Mouse (Mus musculus): ENCODE data around the gene E130114P18Rik. TPM values are rescaled to one million over a fixed set of nuclear protein-coding genes. Genes with fewer than 3 reads are reported as not detected.
A peak's percentile ranks its signal among the peaks of the same experiment; 100 is the strongest.

E130114P18Rik gene
- polyA plus RNA-seq, 1 experiment from 2014 or later: 0.08 TPM

GRCm38 (mm10) chr4:97752276-97753010 is 25.4 kb downstream of the E130114P18Rik start:
- H3K27ac ChIP-seq (ENCODE audit: low read length): peak overlapping the region; percentile 83
- 30% methylated on average over 5 of the region's 5 CpGs for WGBS (ENCODE audit: insufficient replicate concordance)
- peak overlapping the region; percentile 74 for H3K4me2 ChIP-seq (ENCODE audit: low read depth, low read length)
- H3K4me3 ChIP-seq (ENCODE audit: low read depth, low read length): peak overlapping the region; percentile 66
- H3K36me3 ChIP-seq (ENCODE audit: control insufficient read depth, insufficient read depth): no peaks in the 10 kb centered on the region
- peak overlapping the region; percentile 66 for H3K9ac ChIP-seq (ENCODE audit: low read depth, low read length)
- ATAC-seq (ENCODE audit: low read depth): no peak
- H3K9me3 ChIP-seq (replicated peaks; ENCODE audit: control insufficient read depth, low read length): no peaks in the 10 kb centered on the region
- peaks cover 26% of the 10 kb centered on the region for H3K27me3 ChIP-seq (ENCODE audit: control insufficient read depth, insufficient read depth, low read depth, low read length)
- peaks cover 6% of the 10 kb centered on the region for H3K4me1 ChIP-seq (ENCODE audit: control insufficient read depth, low read depth, low read length)

GRCm38 (mm10) chr4:97751483-97752251 is 26.2 kb downstream of the E130114P18Rik start:
- ATAC-seq (ENCODE audit: low read depth): peak; percentile 76
- H3K4me2 ChIP-seq (ENCODE audit: low read depth, low read length): peak overlapping the region; percentile 74
- under 1% methylated on average over 40 of the region's 40 CpGs for WGBS (ENCODE audit: insufficient replicate concordance)
- peak overlapping the region; percentile 66 for H3K9ac ChIP-seq (ENCODE audit: low read depth, low read length)
- H3K36me3 ChIP-seq (ENCODE audit: control insufficient read depth, insufficient read depth): no peaks in the 10 kb centered on the region
- peaks cover 20% of the 10 kb centered on the region for H3K27me3 ChIP-seq (ENCODE audit: control insufficient read depth, insufficient read depth, low read depth, low read length)
- peak overlapping the region; percentile 66 for H3K4me3 ChIP-seq (ENCODE audit: low read depth, low read length)
- H3K27ac ChIP-seq (ENCODE audit: low read length): peak overlapping the region; percentile 83
- H3K9me3 ChIP-seq (replicated peaks; ENCODE audit: control insufficient read depth, low read length): no peaks in the 10 kb centered on the region
- peaks cover 6% of the 10 kb centered on the region for H3K4me1 ChIP-seq (ENCODE audit: control insufficient read depth, low read depth, low read length)

- under 1% methylated on average over 20 of the region's 20 CpGs for WGBS (ENCODE audit: insufficient replicate concordance)
- peak overlapping the region; percentile 66 for H3K9ac ChIP-seq (ENCODE audit: low read depth, low read length)
- peak overlapping the region; percentile 66 for H3K4me3 ChIP-seq (ENCODE audit: low read depth, low read length)
- H3K9me3 ChIP-seq (replicated peaks; ENCODE audit: control insufficient read depth, low read length): no peaks in the 10 kb centered on the region
- peak overlapping the region; percentile 83 for H3K27ac ChIP-seq (ENCODE audit: low read length)
- peaks cover 6% of the 10 kb centered on the region for H3K4me1 ChIP-seq (ENCODE audit: control insufficient read depth, low read depth, low read length)
- H3K4me2 ChIP-seq (ENCODE audit: low read depth, low read length): peak overlapping the region; percentile 74
- peaks cover 18% of the 10 kb centered on the region for H3K27me3 ChIP-seq (ENCODE audit: control insufficient read depth, insufficient read depth, low read depth, low read length)
- no peaks in the 10 kb centered on the region for H3K36me3 ChIP-seq (ENCODE audit: control insufficient read depth, insufficient read depth)
- peak; percentile 75 for ATAC-seq (ENCODE audit: low read depth)
Observed at GRCm38 (mm10) chr4:97751030-97751482, 26.8 kb downstream of the E130114P18Rik start.

- Histone ChIP-seq H3K9ac (ENCODE audit: low read depth, low read length) (no peak overlapping the region), H3K27ac (ENCODE audit: low read length) (no peak overlapping the region), H3K36me3 (ENCODE audit: control insufficient read depth, insufficient read depth) (no peaks in the 10 kb centered on the region), H3K4me2 (ENCODE audit: low read depth, low read length) (no peak overlapping the region), H3K4me3 (ENCODE audit: low read depth, low read length) (no peak overlapping the region), H3K27me3 (ENCODE audit: control insufficient read depth, insufficient read depth, low read depth, low read length) (peaks cover 18% of the 10 kb centered on the region), H3K4me1 (ENCODE audit: control insufficient read depth, low read depth, low read length) (peaks cover 6% of the 10 kb centered on the region), H3K9me3 (replicated peaks; ENCODE audit: control insufficient read depth, low read length) (no peaks in the 10 kb centered on the region)
- no peak for ATAC-seq (ENCODE audit: low read depth)
- 24% methylated on average over 4 of the region's 4 CpGs for WGBS (ENCODE audit: insufficient replicate concordance)
Observed at GRCm38 (mm10) chr4:97750401-97750800, 27.5 kb downstream of the E130114P18Rik start.

GRCm38 (mm10) chr4:97746106-97746900 is 31.6 kb downstream of the E130114P18Rik start:
- 7% methylated on average over 19 of the region's 19 CpGs for WGBS (ENCODE audit: insufficient replicate concordance)
- Histone ChIP-seq H3K4me2 (ENCODE audit: low read depth, low read length) (peak overlapping the region; percentile 72), H3K27me3 (ENCODE audit: control insufficient read depth, insufficient read depth, low read depth, low read length) (peaks cover 9% of the 10 kb centered on the region), H3K9me3 (replicated peaks; ENCODE audit: control insufficient read depth, low read length) (no peaks in the 10 kb centered on the region), H3K27ac (ENCODE audit: low read length) (no peak overlapping the region), H3K36me3 (ENCODE audit: control insufficient read depth, insufficient read depth) (no peaks in the 10 kb centered on the region), H3K4me1 (ENCODE audit: control insufficient read depth, low read depth, low read length) (no peaks in the 10 kb centered on the region; the same call in 1 of the 2 replicates), H3K4me3 (ENCODE audit: low read depth, low read length) (peak overlapping the region; percentile 54), H3K9ac (ENCODE audit: low read depth, low read length) (no peak overlapping the region; the same call in 1 of the 2 replicates)
- ATAC-seq (ENCODE audit: low read depth): 0 out of 2 replicates have a peak, but pooled peaks have one; percentile 2

- H3K9me3 ChIP-seq (replicated peaks; ENCODE audit: control insufficient read depth, low read length): no peaks in the 10 kb centered on the region
- H3K4me3 ChIP-seq (ENCODE audit: low read depth, low read length): peak overlapping the region; percentile 54
- peak; percentile 32; the same call in 1 of the 2 replicates for ATAC-seq (ENCODE audit: low read depth)
- H3K27me3 ChIP-seq (ENCODE audit: control insufficient read depth, insufficient read depth, low read depth, low read length): peaks cover 9% of the 10 kb centered on the region
- no peak overlapping the region; the same call in 1 of the 2 replicates for H3K9ac ChIP-seq (ENCODE audit: low read depth, low read length)
- WGBS (ENCODE audit: insufficient replicate concordance): 8% methylated on average over 32 of the region's 32 CpGs
- no peak overlapping the region for H3K27ac ChIP-seq (ENCODE audit: low read length)
- H3K4me1 ChIP-seq (ENCODE audit: control insufficient read depth, low read depth, low read length): no peaks in the 10 kb centered on the region; the same call in 1 of the 2 replicates
- H3K4me2 ChIP-seq (ENCODE audit: low read depth, low read length): peak overlapping the region; percentile 72
- no peaks in the 10 kb centered on the region for H3K36me3 ChIP-seq (ENCODE audit: control insufficient read depth, insufficient read depth)
Observed at GRCm38 (mm10) chr4:97745296-97746105, 32.4 kb downstream of the E130114P18Rik start.

GRCm38 (mm10) chr4:97743932-97744331 is 33.9 kb downstream of the E130114P18Rik start:
- Histone ChIP-seq H3K9me3 (replicated peaks; ENCODE audit: control insufficient read depth, low read length) (no peaks in the 10 kb centered on the region), H3K4me1 (ENCODE audit: control insufficient read depth, low read depth, low read length) (no peaks in the 10 kb centered on the region; the same call in 1 of the 2 replicates), H3K4me2 (ENCODE audit: low read depth, low read length) (no peak overlapping the region), H3K27me3 (ENCODE audit: control insufficient read depth, insufficient read depth, low read depth, low read length) (peaks cover 9% of the 10 kb centered on the region), H3K9ac (ENCODE audit: low read depth, low read length) (no peak overlapping the region), H3K4me3 (ENCODE audit: low read depth, low read length) (no peak overlapping the region), H3K27ac (ENCODE audit: low read length) (no peak overlapping the region), H3K36me3 (ENCODE audit: control insufficient read depth, insufficient read depth) (no peaks in the 10 kb centered on the region)
- 49% methylated on average over 5 of the region's 5 CpGs for WGBS (ENCODE audit: insufficient replicate concordance)
- no peak for ATAC-seq (ENCODE audit: low read depth)

GRCm38 (mm10) chr4:97733392-97733791 is 44.5 kb downstream of the E130114P18Rik start:
- H3K9ac ChIP-seq (ENCODE audit: low read depth, low read length): no peak overlapping the region
- no peaks in the 10 kb centered on the region for H3K9me3 ChIP-seq (replicated peaks; ENCODE audit: control insufficient read depth, low read length)
- no peaks in the 10 kb centered on the region for H3K27me3 ChIP-seq (ENCODE audit: control insufficient read depth, insufficient read depth, low read depth, low read length)
- no peak overlapping the region for H3K4me3 ChIP-seq (ENCODE audit: low read depth, low read length)
- no peaks in the 10 kb centered on the region for H3K36me3 ChIP-seq (ENCODE audit: control insufficient read depth, insufficient read depth)
- H3K4me2 ChIP-seq (ENCODE audit: low read depth, low read length): no peak overlapping the region
- WGBS (ENCODE audit: insufficient replicate concordance): 39% methylated on average over 1 of the region's 1 CpGs
- no peaks in the 10 kb centered on the region for H3K4me1 ChIP-seq (ENCODE audit: control insufficient read depth, low read depth, low read length)
- no peak for ATAC-seq (ENCODE audit: low read depth)
- no peak overlapping the region for H3K27ac ChIP-seq (ENCODE audit: low read length)
